Mouse (Mus musculus): Measurements from ENCODE around the gene Olfr1180. TPM values are rescaled to one million over a fixed set of nuclear protein-coding genes. Genes with fewer than 3 reads are reported as not detected.

Olfr1180 gene
- total RNA-seq (2023): not detected

DNA sequence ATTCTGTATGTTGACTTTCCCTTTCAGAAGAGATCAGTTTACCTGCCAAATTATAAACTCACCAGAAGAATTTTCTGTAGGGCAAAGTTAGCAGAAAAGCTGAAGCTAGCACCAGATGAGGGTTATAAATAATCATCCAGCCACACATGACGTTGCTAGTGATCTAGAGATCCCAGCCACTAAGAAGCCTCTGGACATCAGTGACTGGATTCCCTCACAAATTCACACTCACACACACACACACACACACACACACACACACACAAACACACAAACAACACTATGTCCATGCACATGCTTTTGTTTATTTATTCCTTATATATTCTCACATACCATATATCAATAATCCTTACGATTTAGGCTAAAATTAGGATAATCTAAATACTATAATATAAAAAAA, at the start of gene Olfr1180:
TSS of gene Olfr1180 (minus strand) at position 101 of the 400 bp plus-strand sequence.

DNA sequence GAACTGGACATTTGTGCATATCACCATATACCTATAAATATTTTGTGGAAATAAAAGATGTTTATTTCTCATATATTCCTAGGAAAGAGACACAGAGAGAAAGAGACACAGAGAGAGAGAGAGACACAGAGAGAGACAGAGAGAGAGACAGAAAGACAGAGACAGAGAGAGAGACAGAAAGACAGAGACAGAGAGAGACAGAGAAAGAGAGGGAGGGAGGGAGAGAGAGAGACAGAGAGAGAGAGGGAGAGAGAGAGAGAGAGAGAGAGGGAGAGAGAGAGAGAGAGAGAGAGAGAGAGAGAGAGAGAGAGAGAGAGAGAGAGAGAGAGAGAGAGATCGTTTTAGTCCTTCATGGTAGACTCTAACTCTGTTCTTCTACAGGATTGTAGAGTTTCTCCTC, 35.6 kb upstream of the Olfr1180 start, which contains the start of gene Olfr1183:
TSS of gene Olfr1183 (plus strand) at position 301 of the 400 bp plus-strand sequence.

DNA sequence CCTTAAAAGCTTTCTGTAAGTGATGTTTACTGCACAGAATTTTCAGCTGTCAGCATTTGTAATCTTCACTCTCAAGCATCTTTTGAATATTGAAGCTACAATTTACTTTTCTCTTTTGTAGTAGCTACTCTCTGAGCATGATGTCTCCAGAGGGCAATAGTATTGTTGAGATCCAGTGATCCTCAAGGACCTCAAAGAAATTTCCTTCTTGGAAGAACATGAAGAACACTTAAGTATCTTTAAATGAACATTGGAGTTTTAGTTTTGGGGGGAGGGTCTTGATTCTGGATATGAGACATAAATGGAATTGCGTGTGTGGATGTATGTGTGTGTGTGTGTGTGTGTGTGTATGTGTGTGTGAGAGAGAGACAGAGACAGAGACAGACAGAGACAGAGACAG, 30.1 kb upstream of the Olfr1180 start, which contains the start of gene Gm13757:
TSS of gene Gm13757 (minus strand) at position 101 of the 400 bp plus-strand sequence.

DNA sequence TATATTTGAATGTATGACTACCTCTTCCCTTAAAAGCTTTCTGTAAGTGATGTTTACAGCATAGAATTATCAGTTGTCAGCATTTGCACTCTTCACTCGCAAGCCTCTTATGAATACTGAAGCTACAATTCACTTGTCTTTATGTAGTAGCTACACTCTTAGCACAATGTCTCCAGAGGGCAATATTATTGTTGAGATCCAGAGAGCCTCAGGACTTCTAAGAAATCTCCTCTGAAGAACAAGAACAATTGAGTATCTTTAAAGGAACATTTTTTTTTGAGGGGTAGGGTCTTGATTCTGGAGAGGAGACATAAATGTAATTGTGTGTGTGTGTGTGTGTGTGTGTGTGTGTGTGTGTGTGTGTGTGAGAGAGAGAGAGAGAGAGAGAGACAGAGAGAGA, 7.1 kb upstream of the Olfr1180 start, which contains the start of gene Olfr1181:
TSS of gene Olfr1181 (minus strand) at position 101 of the 400 bp plus-strand sequence.

DNA sequence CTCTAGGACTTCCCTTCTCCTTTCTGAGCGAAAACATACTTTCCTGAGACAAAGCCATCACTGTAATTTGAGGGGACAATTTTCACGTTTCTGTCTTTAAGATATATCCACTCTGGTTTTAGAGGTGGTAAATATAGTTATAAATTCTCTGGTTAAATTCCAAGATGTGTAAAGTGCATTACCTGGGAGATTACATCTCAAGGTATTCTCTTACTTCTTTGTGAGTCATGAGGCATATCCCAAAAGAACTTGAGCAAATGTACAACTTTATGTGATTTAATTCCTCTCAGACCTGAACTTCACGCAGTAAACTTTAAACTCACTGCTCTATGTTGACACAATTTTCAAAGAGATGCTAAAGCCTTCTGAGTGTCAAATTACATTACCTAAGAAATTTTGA, 12.6 kb downstream of the Olfr1180 start, which contains the start of gene Olfr1179:
TSS of gene Olfr1179 (minus strand) at position 101 of the 400 bp plus-strand sequence.

DNA sequence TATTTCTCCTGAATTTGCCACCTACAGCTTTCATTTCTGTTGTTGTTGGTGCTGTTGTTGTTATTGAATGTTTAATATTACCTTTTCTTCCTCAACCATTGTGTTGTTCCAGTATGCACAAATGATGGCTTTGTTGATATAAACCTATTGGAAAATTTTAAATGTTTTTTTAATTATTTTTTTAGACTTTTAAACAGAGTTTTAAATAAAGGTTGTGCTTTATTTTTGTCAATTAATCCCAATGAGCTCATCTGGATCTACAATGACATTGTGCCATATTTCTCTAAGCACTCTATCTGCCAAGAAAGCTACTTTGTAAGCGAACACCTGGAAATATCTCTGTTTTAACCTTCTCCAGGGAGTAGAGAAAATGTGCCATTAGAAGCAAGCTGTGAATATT, 32.2 kb downstream of the Olfr1180 start, which contains the start of gene Olfr1178:
TSS of gene Olfr1178 (plus strand) at position 301 of the 400 bp plus-strand sequence.

Other genes starting within 250 kb of the Olfr1180 start
- not detected for gene Olfr1168, start 237.3 kb downstream of the Olfr1180 start, total RNA-seq (2023)
- not detected for gene Olfr1170, start 190.8 kb downstream of the Olfr1180 start, total RNA-seq (2023)
- not detected for gene Olfr1173, start 139.3 kb downstream of the Olfr1180 start, total RNA-seq (2023)
- not detected for gene Olfr1174-ps, start 104.0 kb downstream of the Olfr1180 start, total RNA-seq (2023)
- gene Olfr1175-ps, start 91.9 kb downstream of the Olfr1180 start, total RNA-seq (2023): not detected
- gene Olfr1176, start 82.4 kb downstream of the Olfr1180 start, total RNA-seq (2023): not detected
- gene Olfr1177-ps, start 72.7 kb downstream of the Olfr1180 start, total RNA-seq (2023): not detected
- not detected for gene Olfr1178, start 32.1 kb downstream of the Olfr1180 start, total RNA-seq (2023)
- not detected for gene Olfr1179, start 12.7 kb downstream of the Olfr1180 start, total RNA-seq (2023)
- gene Olfr1181, start 7.0 kb upstream of the Olfr1180 start, total RNA-seq (2023): not detected
- not detected for gene Gm13757, start 30.0 kb upstream of the Olfr1180 start, total RNA-seq (2023)
- gene Olfr1183, start 35.7 kb upstream of the Olfr1180 start, total RNA-seq (2023): not detected
- gene Olfr1184, start 64.4 kb upstream of the Olfr1180 start, total RNA-seq (2023): not detected
- gene Olfr1185-ps1, start 74.2 kb upstream of the Olfr1180 start, total RNA-seq (2023): not detected
- gene Olfr1186, start 99.4 kb upstream of the Olfr1180 start, total RNA-seq (2023): not detected
- not detected for gene Olfr1188, start 137.8 kb upstream of the Olfr1180 start, total RNA-seq (2023)
- gene Olfr1189, start 167.3 kb upstream of the Olfr1180 start, total RNA-seq (2023): not detected
- gene Olfr1191-ps1, start 221.4 kb upstream of the Olfr1180 start, total RNA-seq (2023): under 1 TPM in 1 of 2 experiments, not detected in 1; 0.09 TPM
- not detected for gene Olfr1192-ps1, start 229.4 kb upstream of the Olfr1180 start, total RNA-seq (2023)

Data from neutrophil, adult 59 days (primary cell).